Mouse (Mus musculus) midbrain, embryonic 15.5 days (tissue): Measurements from ENCODE around the gene Spo11. TPM values are rescaled to one million over a fixed set of nuclear protein-coding genes. Genes with fewer than 3 reads are reported as not detected.
A peak's percentile ranks its signal among the peaks of the same experiment; 100 is the strongest.

Source experiments
- ATAC-seq: fragments of 200-750 bp; cut with Nextera tagmentation; replicated peaks from 2 replicates; pipeline ENCODE4 v1.8.0; 2017; ENCODE audit warnings: moderate TSS enrichment
- H3K27ac ChIP-seq: fragments of 300-500 bp; sonication (generic); 2 replicates; pipeline ENCODE4 v1.5.1; 2015; ENCODE audit warnings: mild to moderate bottlenecking, inconsistent platforms
- H3K27me3 ChIP-seq: fragments of 300-500 bp; sonication (generic); replicated peaks from 2 replicates; pipeline ENCODE4 v1.6.1; 2015; ENCODE audit warnings: inconsistent platforms
- H3K36me3 ChIP-seq: fragments of 300-500 bp; sonication (generic); replicated peaks from 2 replicates; pipeline ENCODE4 v1.6.1; 2015; ENCODE audit warnings: inconsistent platforms
- H3K4me1 ChIP-seq: fragments of 300-500 bp; sonication (generic); 2 replicates; pipeline ENCODE4 v1.6.1; 2015; ENCODE audit warnings: inconsistent platforms
- H3K4me2 ChIP-seq: fragments of 300-500 bp; sonication (generic); 2 replicates; pipeline ENCODE4 v1.6.1; 2015; ENCODE audit warnings: inconsistent platforms, mild to moderate bottlenecking, moderate library complexity
- H3K4me3 ChIP-seq: fragments of 300-500 bp; sonication (generic); 2 replicates; pipeline ENCODE4 v1.5.1; 2015; ENCODE audit warnings: mild to moderate bottlenecking, inconsistent platforms
- H3K9ac ChIP-seq: fragments of 300-500 bp; sonication (generic); 2 replicates; pipeline ENCODE4 v1.6.1; 2015; ENCODE audit warnings: mild to moderate bottlenecking, inconsistent platforms
- H3K9me3 ChIP-seq: fragments of 300-500 bp; sonication (generic); 2 replicates; pipeline ENCODE4 v1.6.1; 2016; ENCODE audit warnings: inconsistent platforms
- WGBS: fragments of 180-500 bp; shearing (Covaris S2); methylation state at CpG from one replicate; pipeline ENCODE4 v1.1.7; 2015; ENCODE audit warnings: mixed read lengths; 5-methylcytosine and 5-hydroxymethylcytosine counted together
- polyA plus RNA-seq: library from polyadenylated mRNA; unstranded; fragments of >200 nt; fragmentation: Nextera tagmentation; extraction: Ambion mirVana; gene quantifications from 2 replicates; pipeline ENCODE4 v1.2.1, GENCODE M21; 2015

The Spo11 gene
- polyA plus RNA-seq, 1 experiment from 2014 or later = 1.4 TPM

DNA sequence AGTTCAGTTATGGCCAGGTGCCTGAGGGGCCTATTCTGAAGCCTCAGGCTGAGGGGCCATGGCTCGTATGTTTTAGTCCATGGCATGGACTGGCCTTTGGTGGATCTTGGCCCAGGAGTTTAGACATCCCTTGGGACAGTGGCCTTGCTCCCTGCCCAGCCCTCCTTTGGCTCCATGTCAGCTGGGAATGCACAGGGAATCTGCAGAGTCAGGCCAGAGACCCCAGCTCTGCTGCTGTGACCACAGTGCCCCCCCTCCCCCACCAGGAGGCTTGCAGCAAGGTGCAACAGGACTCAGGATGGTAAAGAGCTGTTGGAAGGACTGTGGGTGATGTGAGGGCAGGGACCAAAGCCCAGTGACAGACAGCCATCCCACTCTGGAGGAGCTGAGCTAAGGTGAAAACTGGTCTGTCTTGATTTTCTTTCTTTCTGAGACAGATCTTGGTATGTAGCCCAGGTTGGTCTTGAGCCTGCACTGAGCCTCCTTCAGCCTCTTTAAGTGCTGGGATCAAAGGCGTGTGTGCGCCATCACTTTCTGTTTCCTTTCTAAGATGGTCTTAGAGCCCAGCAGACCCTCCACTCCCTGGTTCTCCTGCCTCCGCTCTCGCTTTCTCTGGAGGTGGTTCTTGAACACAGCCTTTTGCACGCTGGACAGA is 49.8 kb downstream of the Spo11 start:
- no peaks in the 10 kb centered on the region for H3K27me3 ChIP-seq
- 92% methylated on average over 6 of the region's 6 CpGs for WGBS
- no peaks in the 10 kb centered on the region for H3K9me3 ChIP-seq
- H3K27ac ChIP-seq = no peak overlapping the region
- H3K4me2 ChIP-seq = no peak overlapping the region
- no peaks in the 10 kb centered on the region for H3K36me3 ChIP-seq
- ATAC-seq = no peak
- H3K4me1 ChIP-seq = peaks cover 40% of the 10 kb centered on the region
- H3K9ac ChIP-seq = no peak overlapping the region
- H3K4me3 ChIP-seq = no peak overlapping the region

DNA sequence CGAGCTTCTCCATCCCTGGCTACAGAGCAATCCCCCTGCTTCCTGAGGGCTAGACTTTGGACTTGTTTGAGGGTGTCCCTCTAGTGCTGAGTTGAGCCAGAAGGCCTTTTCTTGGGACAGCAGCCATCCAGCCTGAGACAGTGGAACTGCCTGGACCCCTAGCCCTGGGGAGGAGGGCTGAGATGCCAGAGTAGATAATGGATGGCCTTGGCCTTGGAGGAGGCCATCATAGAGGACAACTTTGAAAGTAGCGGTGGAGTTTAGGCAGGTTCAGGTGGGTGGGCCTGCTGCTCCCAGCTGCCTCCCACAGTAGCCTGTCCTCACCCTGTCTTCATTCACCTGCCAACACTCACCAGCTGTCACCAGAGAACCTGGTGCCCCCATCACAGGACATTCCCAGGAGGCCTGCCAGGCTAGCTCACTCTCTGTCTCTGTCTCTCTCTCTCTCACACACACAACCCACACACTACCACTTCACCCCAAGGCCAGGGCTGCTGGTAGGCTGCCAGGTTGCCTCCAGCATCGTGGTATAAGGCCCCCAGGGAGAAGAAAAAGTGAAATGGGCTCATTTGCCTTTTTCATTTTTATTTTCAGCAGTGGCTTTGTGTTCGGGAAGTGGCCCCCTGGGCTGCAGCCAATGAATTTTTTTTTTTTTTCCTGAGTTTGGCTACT is 50.5 kb downstream of the Spo11 start:
- 66% methylated on average over 4 of the region's 4 CpGs for WGBS
- Histone ChIP-seq H3K27me3 (no peaks in the 10 kb centered on the region), H3K4me3 (no peak overlapping the region), H3K9me3 (no peaks in the 10 kb centered on the region), H3K27ac (no peak overlapping the region), H3K4me2 (no peak overlapping the region), H3K9ac (no peak overlapping the region), H3K4me1 (peaks cover 34% of the 10 kb centered on the region), H3K36me3 (no peaks in the 10 kb centered on the region)
- no peak for ATAC-seq

DNA sequence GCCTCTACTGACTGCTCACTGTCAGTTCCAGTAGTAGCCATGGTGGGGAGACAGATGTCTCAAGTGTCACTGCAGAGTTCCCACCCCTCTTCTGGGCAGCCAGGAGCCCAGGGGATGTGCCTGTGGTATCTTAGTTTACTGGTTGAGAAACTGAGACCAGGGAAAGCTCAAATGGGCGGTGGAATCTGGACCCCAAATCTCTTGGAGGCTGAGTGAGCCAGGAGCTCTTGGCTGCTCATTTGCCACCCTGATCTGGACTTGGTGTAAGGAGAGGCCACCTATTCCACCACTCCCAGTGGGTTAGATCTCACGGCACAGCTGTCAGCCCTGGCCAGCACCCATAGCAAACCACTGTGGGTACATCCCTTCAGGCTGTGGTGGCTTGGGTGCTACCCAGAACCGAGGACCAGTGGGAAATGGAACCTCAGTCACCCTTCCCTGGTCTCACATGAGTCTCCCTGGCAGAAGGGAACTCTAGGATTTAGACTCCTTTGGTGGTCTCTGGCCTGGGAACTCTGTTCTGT is 51.1 kb downstream of the Spo11 start:
- Histone ChIP-seq H3K4me2 (no peak overlapping the region), H3K27me3 (no peaks in the 10 kb centered on the region), H3K4me1 (peaks cover 28% of the 10 kb centered on the region), H3K4me3 (no peak overlapping the region), H3K36me3 (no peaks in the 10 kb centered on the region), H3K9me3 (no peaks in the 10 kb centered on the region), H3K9ac (no peak overlapping the region), H3K27ac (no peak overlapping the region)
- WGBS = 91% methylated on average over 3 of the region's 3 CpGs
- no peak for ATAC-seq

DNA sequence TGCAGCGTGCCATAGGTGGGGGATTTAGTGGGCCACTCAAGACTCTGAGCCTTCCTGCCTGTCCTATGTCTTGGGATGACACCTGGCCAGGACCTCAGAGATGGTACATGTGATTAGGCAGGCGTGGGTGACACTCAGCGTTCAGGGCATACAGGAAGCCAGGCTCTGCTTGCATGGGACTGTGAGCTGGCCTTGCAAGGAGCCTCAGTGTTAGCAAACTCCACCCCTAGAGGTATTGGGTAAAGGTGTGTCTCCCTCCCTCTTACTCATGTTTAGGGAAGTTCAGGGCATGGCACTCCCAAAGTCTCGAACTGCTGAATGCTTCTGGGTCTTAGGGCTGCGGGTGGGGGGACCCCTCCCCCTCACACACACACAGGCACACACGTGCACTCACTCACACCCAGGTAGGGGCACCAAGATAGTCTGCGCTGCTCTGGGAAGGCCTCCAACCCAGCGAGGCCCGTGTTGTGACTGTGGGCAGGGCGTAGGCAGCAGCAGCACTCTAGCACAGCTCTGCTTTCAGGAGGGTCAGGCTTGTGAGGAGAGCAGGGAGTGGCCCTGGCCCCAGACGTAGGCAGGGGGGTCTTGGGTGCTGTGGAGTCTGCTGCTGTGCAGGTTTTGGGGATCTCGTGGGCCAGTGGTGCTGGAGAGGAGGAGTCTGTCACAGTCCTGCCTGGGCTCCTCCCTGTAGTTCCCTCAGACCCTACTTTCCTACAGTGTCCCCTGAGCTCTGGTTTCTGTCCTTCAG is 53.3 kb downstream of the Spo11 start:
- peak; percentile 16; the same call in 1 of the 2 replicates for ATAC-seq
- WGBS = 82% methylated on average over 12 of the region's 12 CpGs
- Histone ChIP-seq H3K4me1 (peaks cover 8% of the 10 kb centered on the region; the same call in 1 of the 2 replicates), H3K4me2 (no peak overlapping the region), H3K36me3 (no peaks in the 10 kb centered on the region), H3K4me3 (no peak overlapping the region), H3K9me3 (no peaks in the 10 kb centered on the region), H3K9ac (no peak overlapping the region), H3K27ac (no peak overlapping the region), H3K27me3 (no peaks in the 10 kb centered on the region)

DNA sequence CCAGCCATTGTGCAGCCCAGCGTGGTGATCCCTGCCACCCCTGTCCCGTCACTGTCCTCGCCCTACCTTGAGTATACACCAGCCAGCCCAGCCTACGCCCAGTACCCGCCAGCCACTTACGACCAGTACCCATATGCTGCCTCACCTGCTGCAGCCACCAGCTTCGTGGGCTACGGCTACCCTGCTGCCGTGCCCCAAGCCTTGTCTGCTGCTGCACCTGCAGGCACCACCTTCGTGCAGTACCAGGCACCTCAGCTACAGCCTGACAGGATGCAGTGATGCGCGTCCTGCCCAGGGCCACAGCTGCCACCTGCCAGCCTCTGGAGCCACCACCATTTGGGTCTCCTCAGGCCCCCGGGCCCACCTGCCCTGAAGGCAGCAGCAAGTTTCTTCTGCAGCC is 56.0 kb downstream of the Spo11 start:
- H3K9ac ChIP-seq = no peak overlapping the region
- H3K36me3 ChIP-seq = no peaks in the 10 kb centered on the region
- no peak overlapping the region for H3K4me2 ChIP-seq
- H3K4me3 ChIP-seq = no peak overlapping the region
- no peaks in the 10 kb centered on the region for H3K4me1 ChIP-seq
- 96% methylated on average over 13 of the region's 13 CpGs for WGBS
- H3K27ac ChIP-seq = no peak overlapping the region
- ATAC-seq = no peak
- H3K9me3 ChIP-seq = no peaks in the 10 kb centered on the region
- H3K27me3 ChIP-seq = no peaks in the 10 kb centered on the region

DNA sequence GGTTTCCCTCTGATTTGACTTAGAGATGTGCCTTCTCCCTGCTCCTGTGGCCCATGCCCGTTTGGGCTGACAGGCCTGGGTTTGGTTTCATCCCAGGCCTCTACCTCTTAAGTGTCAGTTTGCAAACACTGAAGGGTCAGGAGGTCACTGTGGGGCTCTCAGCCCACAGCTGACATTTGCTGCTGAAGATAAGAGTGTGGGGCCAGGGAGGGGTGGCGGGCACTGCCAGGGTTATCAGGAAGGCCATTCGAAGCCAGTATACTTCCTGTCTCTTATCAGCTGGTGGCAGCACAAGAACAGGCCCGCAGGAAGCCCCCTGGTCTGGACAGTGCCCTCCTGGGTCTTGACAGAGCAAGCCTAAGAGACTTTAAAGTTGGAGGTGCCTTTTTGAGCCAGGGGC is 57.5 kb downstream of the Spo11 start:
- 87% methylated on average over 4 of the region's 4 CpGs for WGBS
- H3K4me3 ChIP-seq = no peak overlapping the region
- H3K36me3 ChIP-seq = no peaks in the 10 kb centered on the region
- H3K27me3 ChIP-seq = no peaks in the 10 kb centered on the region
- no peak for ATAC-seq
- no peaks in the 10 kb centered on the region for H3K9me3 ChIP-seq
- H3K27ac ChIP-seq = no peak overlapping the region
- H3K4me2 ChIP-seq = no peak overlapping the region
- no peaks in the 10 kb centered on the region for H3K4me1 ChIP-seq
- H3K9ac ChIP-seq = no peak overlapping the region

DNA sequence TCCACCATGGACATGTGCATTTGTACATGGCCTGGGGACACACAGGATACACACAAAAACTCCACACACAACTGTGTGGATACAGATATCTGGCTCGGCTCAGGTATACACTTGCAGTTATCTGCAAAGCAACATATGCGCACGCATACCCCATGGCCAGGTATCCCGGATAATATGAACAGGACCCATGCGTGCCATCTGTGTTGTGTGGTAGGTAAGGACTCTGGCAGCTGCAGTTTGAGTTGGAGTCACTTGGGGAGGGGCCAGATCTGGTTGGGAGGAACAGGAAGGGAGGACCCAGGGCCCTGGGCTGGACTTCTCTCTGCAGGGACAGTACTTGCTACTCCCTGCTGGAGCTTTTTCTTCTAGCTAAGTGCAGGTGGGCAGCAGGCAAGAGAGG is 58.2 kb downstream of the Spo11 start:
- H3K27ac ChIP-seq = no peak overlapping the region
- no peaks in the 10 kb centered on the region for H3K36me3 ChIP-seq
- no peaks in the 10 kb centered on the region for H3K9me3 ChIP-seq
- WGBS = 94% methylated on average over 5 of the region's 5 CpGs
- ATAC-seq = no peak
- H3K27me3 ChIP-seq = no peaks in the 10 kb centered on the region
- H3K4me2 ChIP-seq = no peak overlapping the region
- H3K4me1 ChIP-seq = no peaks in the 10 kb centered on the region
- H3K9ac ChIP-seq = no peak overlapping the region
- H3K4me3 ChIP-seq = no peak overlapping the region

DNA sequence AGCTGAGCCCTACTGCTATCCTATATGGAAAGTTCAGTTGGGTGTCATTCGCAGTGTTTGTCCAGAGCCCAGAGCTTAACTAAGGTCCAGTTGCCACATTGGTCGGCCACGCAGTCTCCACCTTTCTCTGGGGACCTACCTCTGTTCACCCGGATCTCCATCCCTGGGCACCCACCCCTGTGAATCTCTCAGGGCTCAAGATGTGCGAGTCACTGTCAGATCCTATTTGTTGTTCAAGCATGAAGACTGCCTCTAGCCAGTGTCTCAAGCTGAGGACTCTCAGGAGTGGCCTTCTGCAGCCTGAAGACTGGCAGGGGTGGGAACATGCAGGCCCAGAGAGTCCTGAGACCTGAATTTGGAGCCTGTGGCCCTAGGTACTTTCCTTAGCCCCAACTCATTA is 58.6 kb downstream of the Spo11 start:
- no peak for ATAC-seq
- H3K4me3 ChIP-seq = no peak overlapping the region
- H3K27ac ChIP-seq = no peak overlapping the region
- no peaks in the 10 kb centered on the region for H3K27me3 ChIP-seq
- no peak overlapping the region for H3K9ac ChIP-seq
- 85% methylated on average over 5 of the region's 5 CpGs for WGBS
- no peaks in the 10 kb centered on the region for H3K36me3 ChIP-seq
- H3K4me2 ChIP-seq = no peak overlapping the region
- H3K4me1 ChIP-seq = no peaks in the 10 kb centered on the region
- H3K9me3 ChIP-seq = no peaks in the 10 kb centered on the region

DNA sequence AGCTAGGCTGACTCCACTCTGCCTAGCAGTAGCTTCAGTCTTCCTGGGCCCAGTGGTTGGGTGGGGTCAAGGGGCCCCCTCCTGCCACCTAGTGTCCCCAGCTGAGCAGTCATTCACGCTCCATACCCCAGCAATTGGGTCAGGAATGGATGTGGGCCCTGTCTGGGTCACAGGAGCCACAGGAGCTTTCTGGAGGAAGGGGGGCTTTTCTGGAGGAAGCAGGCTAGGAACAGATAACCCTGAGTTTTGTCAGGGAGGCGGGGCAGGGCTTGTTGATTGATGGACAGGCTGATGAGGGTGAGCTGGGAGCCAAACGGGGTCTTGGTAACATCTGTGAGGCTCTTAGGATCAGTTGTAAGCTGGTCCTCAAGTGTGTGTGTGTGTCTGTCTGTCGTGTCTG is 59.1 kb downstream of the Spo11 start:
- Histone ChIP-seq H3K27ac (no peak overlapping the region), H3K36me3 (no peaks in the 10 kb centered on the region), H3K27me3 (no peaks in the 10 kb centered on the region), H3K4me3 (no peak overlapping the region), H3K9ac (no peak overlapping the region), H3K9me3 (no peaks in the 10 kb centered on the region), H3K4me1 (no peaks in the 10 kb centered on the region), H3K4me2 (no peak overlapping the region)
- 78% methylated on average over 4 of the region's 4 CpGs for WGBS
- no peak for ATAC-seq

DNA sequence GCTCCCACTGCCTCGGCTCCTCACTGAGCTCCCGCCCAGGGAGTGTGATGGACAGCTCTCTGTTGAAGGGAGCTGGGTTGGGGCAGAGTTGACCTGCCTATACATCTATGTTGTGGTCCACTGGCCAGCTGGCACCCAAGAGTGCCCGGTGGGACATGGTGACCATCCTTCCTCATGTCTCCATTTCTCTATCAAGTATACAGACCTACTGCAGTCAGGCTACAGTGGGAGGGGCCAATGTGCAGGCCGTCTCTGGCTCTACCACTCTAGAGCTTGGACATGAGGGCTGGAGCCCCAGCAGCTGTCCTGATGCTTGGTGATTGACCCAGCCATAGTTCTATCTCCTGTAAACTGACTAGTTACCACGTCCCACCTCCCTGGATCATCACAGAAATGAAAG is 59.8 kb downstream of the Spo11 start:
- Histone ChIP-seq H3K36me3 (no peaks in the 10 kb centered on the region), H3K9ac (no peak overlapping the region), H3K4me3 (no peak overlapping the region), H3K9me3 (no peaks in the 10 kb centered on the region), H3K4me2 (no peak overlapping the region), H3K4me1 (no peaks in the 10 kb centered on the region), H3K27me3 (no peaks in the 10 kb centered on the region), H3K27ac (no peak overlapping the region)
- ATAC-seq = no peak
- 78% methylated on average over 5 of the region's 5 CpGs for WGBS

DNA sequence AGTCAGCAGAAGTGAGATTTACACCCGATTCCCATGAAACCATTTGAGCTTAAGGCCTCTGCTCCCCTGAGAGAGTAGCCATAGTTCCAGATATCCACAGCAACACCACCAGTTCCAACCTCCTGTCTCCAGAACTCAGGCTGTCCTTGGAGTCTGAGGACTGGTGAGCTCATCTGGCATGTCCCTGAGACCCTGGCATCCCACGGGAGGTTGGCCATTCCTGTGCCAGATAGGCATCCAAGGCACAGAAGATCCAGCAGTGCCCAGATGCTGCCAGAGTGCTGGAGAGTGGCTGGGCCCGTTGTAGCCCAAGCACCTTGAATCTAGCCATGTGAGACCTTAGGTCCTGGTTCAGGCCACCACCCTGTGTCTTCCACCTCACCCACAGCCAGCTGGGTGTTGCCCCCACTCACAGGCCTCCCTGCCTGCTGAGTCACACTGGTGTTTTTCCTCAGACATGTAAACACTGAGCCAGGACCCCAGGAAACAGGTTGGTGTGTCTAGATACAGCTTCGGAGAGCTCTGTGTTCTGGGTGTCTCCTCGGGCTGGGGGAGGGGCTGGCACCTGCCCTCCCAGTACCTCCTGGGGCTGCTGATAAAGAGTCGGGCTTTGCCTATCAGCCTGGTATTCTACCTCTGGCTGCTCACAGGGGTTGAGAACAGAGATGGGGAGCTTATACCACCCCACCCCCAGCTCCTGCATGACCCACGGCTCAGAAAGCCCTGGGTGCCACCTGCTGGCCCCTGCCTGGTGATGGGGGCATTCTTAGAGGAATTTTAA is 60.5 kb downstream of the Spo11 start:
- Histone ChIP-seq H3K9ac (no peak overlapping the region), H3K27ac (no peak overlapping the region), H3K4me2 (no peak overlapping the region), H3K36me3 (no peaks in the 10 kb centered on the region), H3K4me3 (no peak overlapping the region), H3K9me3 (no peaks in the 10 kb centered on the region), H3K4me1 (no peaks in the 10 kb centered on the region), H3K27me3 (no peaks in the 10 kb centered on the region)
- 69% methylated on average over 7 of the region's 7 CpGs for WGBS
- ATAC-seq = no peak

DNA sequence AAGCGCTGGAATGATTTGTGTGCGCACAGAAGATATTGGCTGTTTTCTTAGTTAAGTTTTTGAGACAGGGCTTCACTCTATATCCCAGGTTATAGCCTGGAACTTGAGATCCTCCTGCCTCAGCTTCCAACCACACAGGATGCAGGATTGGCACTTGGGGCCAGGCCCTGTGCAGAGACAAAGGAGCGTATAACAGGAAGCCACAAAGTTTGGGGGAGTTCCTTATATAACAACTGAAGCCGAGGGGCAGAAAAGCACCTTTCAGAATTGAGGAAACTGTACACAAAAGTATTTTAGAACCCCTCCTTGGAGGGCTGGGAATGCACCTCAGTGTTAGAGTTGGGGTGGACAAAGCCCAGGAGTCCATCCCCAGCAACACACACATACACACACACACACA is 61.5 kb downstream of the Spo11 start:
- Histone ChIP-seq H3K4me1 (no peaks in the 10 kb centered on the region), H3K9ac (no peak overlapping the region), H3K27ac (no peak overlapping the region), H3K4me2 (no peak overlapping the region), H3K27me3 (no peaks in the 10 kb centered on the region), H3K36me3 (no peaks in the 10 kb centered on the region), H3K9me3 (no peaks in the 10 kb centered on the region), H3K4me3 (no peak overlapping the region)
- ATAC-seq = no peak
- 92% methylated on average over 4 of the region's 4 CpGs for WGBS
